Mouse (Mus musculus) embryonic fibroblast, embryonic 13.5 days (primary cell): ENCODE measurements around the gene Cyp2f2.

Experiments
- CTCF ChIP-seq: IDR thresholded peaks from 2 replicates; pipeline ENCODE4 v1.5.1; 2011; ENCODE audit warnings: mild to moderate bottlenecking, control low read depth, low read length, moderate library complexity, borderline replicate concordance; ENCODE audit not compliant: insufficient read depth
- POLR2A ChIP-seq: IDR thresholded peaks from 2 replicates; pipeline ENCODE4 v1.6.1; 2011; ENCODE audit warnings: low read depth, mild to moderate bottlenecking, control low read depth, low read length, moderate library complexity

DNA sequence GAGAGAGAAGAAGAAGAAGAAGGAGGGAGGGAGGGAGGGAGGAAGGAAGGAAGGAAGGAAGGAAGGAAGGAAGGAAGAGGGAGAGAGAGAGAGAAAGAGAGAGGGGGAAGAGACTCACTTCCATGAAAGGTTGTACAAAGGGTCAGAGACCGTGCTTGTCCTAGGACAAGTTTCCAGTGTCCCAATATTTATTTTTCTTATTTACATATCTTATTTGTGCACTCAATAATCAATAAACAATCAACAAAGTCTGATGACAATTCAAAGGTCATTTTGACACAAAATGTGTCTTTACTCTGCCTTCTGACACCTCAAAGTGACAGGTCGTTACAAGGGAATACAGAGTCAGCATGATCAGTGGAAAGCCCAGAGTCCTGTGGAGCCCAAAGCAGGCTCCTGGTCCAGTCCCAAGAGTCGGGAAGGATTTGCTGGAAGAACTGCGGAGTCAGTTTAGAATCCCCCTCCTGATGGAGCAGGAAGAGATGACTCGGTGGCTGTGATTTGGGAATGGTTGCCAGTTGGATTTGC, 4.7 kb downstream of the Cyp2f2 start:
- TF ChIP-seq POLR2A (no peak), CTCF (no peak)
